Mouse (Mus musculus): ENCODE measurements around the gene Sel1l2. TPM values are rescaled to one million over a fixed set of nuclear protein-coding genes. Genes with fewer than 3 reads are reported as not detected.
"Not testable (repeated sequence)": the region's sequence is repeated elsewhere in the genome, so short reads cannot be mapped to it uniquely, and the experiment has no call there.

Sel1l2 gene
- total RNA-seq, 2 experiments from 2014 or later: not detected

DNA sequence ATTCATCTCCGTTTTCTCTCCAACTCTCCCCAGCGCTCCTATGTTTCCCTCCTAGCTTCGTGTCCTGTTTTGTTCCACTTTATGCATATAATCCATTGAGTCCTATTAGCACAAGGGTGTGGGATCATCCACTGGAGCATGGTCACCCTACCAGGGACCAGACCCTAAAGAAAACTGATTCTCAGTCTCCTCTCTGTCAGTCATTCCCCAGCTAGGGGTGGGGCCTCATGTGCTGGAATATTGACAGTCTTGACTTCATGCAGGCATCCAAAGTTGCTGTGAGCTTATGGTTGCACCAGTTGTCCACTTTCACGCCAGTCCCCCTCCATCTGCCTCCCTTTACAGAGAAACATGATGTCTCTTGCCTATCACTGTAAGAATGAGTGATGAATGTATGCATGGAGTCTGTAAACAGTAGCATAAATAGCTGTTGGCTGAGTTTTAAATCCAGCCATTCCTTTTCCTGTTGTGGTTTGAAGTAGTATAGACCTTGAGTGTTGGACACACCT lies 174.9 kb downstream of the Sel1l2 start:
- DNase-seq: no peak

DNA sequence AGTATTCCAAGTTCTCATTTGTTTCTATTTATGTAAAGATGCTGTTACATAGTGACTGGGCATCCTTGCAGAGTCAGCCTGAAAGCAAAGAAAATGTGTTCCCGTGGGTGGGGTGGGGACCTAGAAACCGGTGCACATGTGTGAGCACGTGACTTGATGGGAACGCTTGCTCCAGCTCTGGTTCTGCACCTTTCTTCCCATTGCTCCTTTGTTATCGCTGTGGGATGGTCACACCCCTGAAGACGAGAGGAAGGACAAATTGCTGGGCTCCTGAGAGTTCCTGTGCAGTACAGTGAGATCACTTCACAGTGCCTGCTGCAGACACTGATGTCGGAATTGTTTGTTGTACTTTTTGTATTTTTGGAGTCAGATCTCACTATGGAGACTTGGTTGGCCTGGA lies 185.8 kb downstream of the Sel1l2 start:
- DNase-seq: no peak

DNA sequence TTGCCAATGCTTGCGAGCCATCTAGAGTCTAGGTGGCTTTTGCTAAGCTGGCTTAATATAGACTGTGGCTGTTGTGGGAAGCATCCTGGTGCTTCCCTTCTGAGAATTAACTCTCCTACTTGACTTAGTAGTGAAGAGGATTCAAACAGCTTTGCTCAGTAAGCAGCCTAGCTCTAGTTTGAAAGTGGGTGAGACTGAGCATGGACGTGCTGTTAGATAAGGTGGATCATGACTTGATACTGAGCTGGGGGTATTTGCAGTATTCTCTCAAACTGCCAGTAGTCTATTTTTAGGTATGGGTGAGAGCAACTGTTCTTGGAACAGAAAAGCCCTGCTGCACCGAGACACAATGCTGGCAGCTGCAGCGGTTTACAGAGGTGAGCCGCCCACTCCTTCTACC lies 186.9 kb downstream of the Sel1l2 start:
- no peak for DNase-seq

DNA sequence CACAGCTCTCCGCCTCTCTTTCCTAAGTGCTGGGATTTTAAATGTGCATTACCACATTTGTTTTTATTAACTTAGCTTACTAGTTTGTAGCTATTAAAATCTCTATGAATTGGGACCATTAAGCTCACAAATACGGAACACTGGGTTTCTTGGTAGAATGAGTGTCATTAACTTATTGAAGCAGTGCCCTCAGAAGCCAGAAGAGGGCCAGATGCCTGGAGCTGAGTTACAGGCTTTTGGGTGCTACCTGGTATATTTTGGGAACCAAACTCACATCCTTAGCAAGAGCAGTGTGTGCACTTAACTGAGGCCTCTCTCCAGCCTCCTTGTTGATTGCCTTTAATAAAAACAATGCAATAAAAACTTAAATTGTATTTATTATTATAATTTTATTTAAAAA lies 188.8 kb downstream of the Sel1l2 start:
- DNase-seq: no peak

DNA sequence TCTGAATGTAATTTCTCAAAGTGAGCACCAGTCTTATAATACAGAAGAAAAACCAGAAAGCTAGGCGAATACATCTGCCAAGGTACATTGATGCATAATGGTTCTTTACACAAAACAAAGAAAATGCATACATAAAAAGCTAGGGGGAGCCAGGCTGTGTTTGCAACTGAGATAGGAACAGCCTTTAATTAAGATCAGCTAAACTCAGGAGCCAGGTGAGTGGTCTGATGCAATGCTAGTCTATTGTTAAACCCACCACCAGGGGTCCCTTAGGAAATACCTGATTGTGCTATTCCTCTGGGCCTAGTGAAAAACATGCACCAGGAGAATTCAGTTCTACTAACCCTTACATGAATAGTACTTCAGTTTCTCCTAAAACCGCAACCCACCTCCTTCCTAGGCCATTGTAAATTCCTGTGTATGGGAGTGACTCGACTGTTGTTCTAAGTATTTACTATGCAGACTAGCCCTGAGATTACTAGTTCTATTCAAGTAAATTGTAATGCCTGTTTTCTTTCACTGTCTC lies 203.8 kb downstream of the Sel1l2 start:
- not testable (repeated sequence) for DNase-seq

Other genes with a start within 250 kb of the Sel1l2 start
- not detected for gene Gm17374, start 237.7 kb downstream of the Sel1l2 start, total RNA-seq (2021)
- gene Esf1, start 219.1 kb downstream of the Sel1l2 start, total RNA-seq (2021): 10 to 100 TPM; 21.0 to 21.8 TPM
- gene Ndufaf5, start 219.1 kb downstream of the Sel1l2 start, total RNA-seq (2021): 10 to 100 TPM; 20.4 to 28.6 TPM
- 1 to 10 TPM; 7.9 to 9.5 TPM for gene Macrod2, start 5.6 kb upstream of the Sel1l2 start, total RNA-seq (2021)

All from adrenal gland, postnatal 10 days (tissue).